Mouse (Mus musculus) CH12.LX (cell line): Measurements from ENCODE around the gene Baiap2l2. TPM values are rescaled to one million over a fixed set of nuclear protein-coding genes. Genes with fewer than 3 reads are reported as not detected.

Source experiments
- DNase-seq: peaks from one replicate; pipeline ENCODE4 v3.0.0-alpha.2; 2013; ENCODE audit errors: extremely low read depth
- H3K27ac ChIP-seq: 2 replicates; pipeline ENCODE4 v1.5.1; 2012; ENCODE audit warnings: low read depth, mild to moderate bottlenecking, control low read depth, moderate library complexity; ENCODE audit not compliant: insufficient read depth
- H3K27me3 ChIP-seq: replicated peaks from 2 replicates; pipeline ENCODE3; 2012; ENCODE audit warnings: inconsistent platforms
- H3K36me3 ChIP-seq, 2 experiments: replicated peaks in 1 of 2; 2 replicates each; pipeline versions ENCODE3 to v1.6.1; 2012; ENCODE audit warnings: inconsistent platforms in 1 of 2, low read length in 1 of 2, mild to moderate bottlenecking in 1 of 2, mixed read lengths in 1 of 2, moderate library complexity in 1 of 2; ENCODE audit not compliant: control insufficient read depth in 1 of 2, insufficient read depth in 1 of 2
- H3K4me1 ChIP-seq, 2 experiments: 2 replicates each; pipeline ENCODE4 v1.6.1; 2012; ENCODE audit warnings: inconsistent platforms in 1 of 2, moderate library complexity in 1 of 2; ENCODE audit not compliant: insufficient read depth in 2 of 2, control insufficient read depth in 1 of 2
- H3K4me2 ChIP-seq: 2 replicates; pipeline ENCODE4 v1.6.1; 2012; ENCODE audit warnings: low read depth, mild to moderate bottlenecking, control low read depth; ENCODE audit not compliant: poor library complexity, insufficient read depth, severe bottlenecking
- H3K4me3 ChIP-seq, 3 experiments: fragments of 150-350 bp in 1 of 3; sonication (generic) in 1 of 3; replicated peaks in 1 of 3; 2 replicates each; pipeline versions ENCODE3 to v1.5.1; 2011 to 2012; ENCODE audit warnings: low read depth in 2 of 3, low read length in 2 of 3, mild to moderate bottlenecking in 2 of 3, moderate library complexity in 2 of 3, control low read depth in 1 of 3, improper control_type of control experiment in 1 of 3, inconsistent platforms in 1 of 3, mixed read lengths in 1 of 3; ENCODE audit not compliant: poor library complexity in 1 of 3
- H3K79me2 ChIP-seq: replicated peaks from 2 replicates; pipeline ENCODE4 v1.6.1; 2012; ENCODE audit warnings: mild to moderate bottlenecking, moderate library complexity; ENCODE audit not compliant: control insufficient read depth, poor library complexity, insufficient read depth, severe bottlenecking; ENCODE audit errors: extremely low read depth
- H3K9ac ChIP-seq: 2 replicates; pipeline ENCODE4 v1.6.1; 2012; ENCODE audit warnings: low read depth, mild to moderate bottlenecking, control low read depth, moderate library complexity; ENCODE audit not compliant: insufficient read depth
- H3K9me3 ChIP-seq: replicated peaks from 2 replicates; pipeline ENCODE3; 2012; ENCODE audit warnings: low read length, inconsistent platforms, mixed read lengths
- CTCF ChIP-seq, 2 experiments: IDR thresholded peaks in 1 of 2; conservative IDR thresholded peaks in 1 of 2; 2 replicates each; pipeline ENCODE4 v1.5.1; 2011 to 2012; ENCODE audit warnings: low read depth in 2 of 2, low read length in 2 of 2, improper control_type of control experiment in 1 of 2, inconsistent platforms in 1 of 2, mild to moderate bottlenecking in 1 of 2, moderate library complexity in 1 of 2
- IRF4 ChIP-seq: IDR thresholded peaks from 2 replicates; pipeline ENCODE4 v1.6.1; 2014; ENCODE audit warnings: low read depth, mild to moderate bottlenecking, inconsistent platforms, low read length, improper control_type of control experiment
- JUND ChIP-seq: conservative IDR thresholded peaks from 2 replicates; pipeline ENCODE4 v1.6.1; 2011; ENCODE audit warnings: low read depth, low read length, improper control_type of control experiment
- MAZ ChIP-seq: IDR thresholded peaks from 2 replicates; pipeline ENCODE4 v1.6.1; 2012; ENCODE audit warnings: low read depth, mild to moderate bottlenecking, inconsistent platforms, low read length, improper control_type of control experiment, moderate library complexity
- MXI1 ChIP-seq: IDR thresholded peaks from 2 replicates; pipeline ENCODE4 v1.6.1; 2011; ENCODE audit warnings: mild to moderate bottlenecking, low read depth, low read length, improper control_type of control experiment
- MYC ChIP-seq: IDR thresholded peaks from 2 replicates; pipeline ENCODE4 v1.6.1; 2011; ENCODE audit warnings: low read depth, mild to moderate bottlenecking, improper control_type of control experiment, low read length
- NRF1 ChIP-seq: IDR thresholded peaks from 2 replicates; pipeline ENCODE4 v1.6.1; 2014; ENCODE audit warnings: low read depth, mild to moderate bottlenecking, inconsistent platforms, low read length, improper control_type of control experiment, moderate library complexity
- POLR2A ChIP-seq: IDR thresholded peaks from 2 replicates; pipeline ENCODE4 v1.6.1; 2011; ENCODE audit warnings: low read depth, mild to moderate bottlenecking, improper control_type of control experiment, low read length
- RCOR1 ChIP-seq: conservative IDR thresholded peaks from 2 replicates; pipeline ENCODE4 v1.6.1; 2012; ENCODE audit warnings: low read depth, mild to moderate bottlenecking, inconsistent platforms, low read length, improper control_type of control experiment
- SMC3 ChIP-seq: IDR thresholded peaks from 2 replicates; pipeline ENCODE4 v1.6.1; 2011; ENCODE audit warnings: low read depth, low read length, improper control_type of control experiment
- TBP ChIP-seq: conservative IDR thresholded peaks from 2 replicates; pipeline ENCODE4 v1.6.1; 2011; ENCODE audit warnings: low read depth, low read length, improper control_type of control experiment
- UBTF ChIP-seq: IDR thresholded peaks from 2 replicates; pipeline ENCODE4 v1.6.1; 2012; ENCODE audit warnings: low read depth, mild to moderate bottlenecking, inconsistent platforms, low read length, improper control_type of control experiment, moderate library complexity
- ZMIZ1 ChIP-seq: IDR thresholded peaks from 2 replicates; pipeline ENCODE4 v1.6.1; 2012; ENCODE audit warnings: low read depth, mild to moderate bottlenecking, inconsistent platforms, low read length, improper control_type of control experiment
- dilution Hi-C: fragments of 300-500 bp; cut with MboI; formaldehyde crosslinking; loops from 2 replicates; pipeline ENCODE4 v1.14.3; 2020; ENCODE audit warnings: low sequenced_read_pairs; ENCODE audit not compliant: extremely low pct_unique_long_range_greater_than_20kb, extremely low pct_ligation_motif_present
- in situ Hi-C: fragments of 300-500 bp; cut with MboI; formaldehyde crosslinking; loops from 3 replicates; pipeline ENCODE4 v1.14.3; 2019; ENCODE audit warnings: low sequenced_read_pairs, low pct_ligation_motif_present, low pct_unique_long_range_greater_than_20kb, mixed read lengths
- polyA plus RNA-seq: library from polyadenylated mRNA; unstranded; fragments of >175 nt; gene quantifications from 2 replicates; pipeline ENCODE4 v1.2.1, GENCODE M21; 2012; ENCODE audit warnings: low read depth; ENCODE audit not compliant: insufficient read length
- total RNA-seq, 2 experiments: library from RNA; depleted of rRNA; stranded (reverse); fragments of 300-350 nt in 1 of 2; fragments of >200 nt in 1 of 2; gene quantifications; 2 replicates each; pipeline ENCODE4 v1.2.3; 2012 to 2014

Baiap2l2 gene
- total and polyA plus RNA-seq, 3 experiments: 0.84 to 1.5 TPM; not detected in 1

GRCm38 (mm10) chr15:79322281-79322990 lies 37.1 kb upstream of the Baiap2l2 start (continued):
- TF ChIP-seq RCOR1 (no peak; the same call in 1 of the 2 replicates), NRF1 (0 out of 2 replicates have a peak, but pooled peaks have one; percentile 13), MYC (peak; percentile 85; the same call in 1 of the 2 replicates), TBP (peak; percentile 76), CTCF (conservative IDR thresholded peaks at IDR 0.05 in 1 of 2, IDR thresholded peaks at IDR 0.05 in 1 of 2; ENCODE audit: low read depth in 2 of 2, low read length in 2 of 2) (no peak), JUND (0 out of 2 replicates have a peak, but pooled peaks have one; percentile 31), SMC3 (peak; percentile 21)
- TF ChIP-seq, all 38 proteins: peak for 22

DNA sequence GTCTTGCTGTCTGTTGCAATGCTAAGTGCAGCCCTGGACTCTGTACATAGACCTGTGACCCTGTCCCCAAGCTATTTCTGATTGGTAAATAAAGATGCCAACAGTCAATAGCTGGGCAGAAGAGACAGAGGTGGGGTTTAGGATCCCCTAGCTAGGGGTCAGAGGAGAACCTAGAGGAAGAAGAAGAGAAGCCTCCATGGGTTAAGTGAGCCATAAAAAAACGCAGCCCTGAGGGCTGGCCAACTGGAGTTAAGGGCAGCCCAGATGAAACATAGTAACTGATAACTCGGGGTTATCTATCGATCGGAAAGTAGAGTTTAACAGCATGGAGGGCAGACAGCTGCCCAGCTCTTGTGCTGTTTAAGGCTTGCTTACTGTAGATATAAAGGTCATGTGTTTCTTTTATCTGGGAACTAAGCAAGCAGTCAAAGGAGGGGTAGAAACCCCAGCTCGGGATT lies 36.4 kb upstream of the Baiap2l2 start:
- peak overlapping the region; percentile 97 for H3K27ac ChIP-seq

GRCm38 (mm10) chr15:79313848-79314369 lies 28.6 kb upstream of the Baiap2l2 start:
- Histone ChIP-seq H3K36me3 (peaks cover 56 to 80% of the 10 kb centered on the region in 2 experiments), H3K4me3 (no peak overlapping the region), H3K27ac (no peak overlapping the region)
- in situ Hi-C loops: no loop called here
- TF ChIP-seq NRF1 (no peak), UBTF (no peak), ZMIZ1 (no peak), MAZ (no peak), IRF4 (no peak), SMC3 (no peak)
- TF ChIP-seq, all 38 proteins: peak for 0
- H3K79me2 ChIP-seq: no peaks in the 10 kb centered on the region; the same call in 1 of the 2 replicates
- no peak overlapping the region for H3K4me2 ChIP-seq
- dilution Hi-C loops: no loop called here
- H3K9ac ChIP-seq: no peak overlapping the region
- H3K4me1 ChIP-seq: no peaks in the 10 kb centered on the region; a peak in 1 of 4 replicates
- no peak for DNase-seq
- H3K9me3 ChIP-seq: no peaks in the 10 kb centered on the region
- H3K27me3 ChIP-seq: no peaks in the 10 kb centered on the region

More for the DNA sequence above, 36.4 kb upstream of the Baiap2l2 start:
- dilution Hi-C loops (no loop called here), in situ Hi-C loops (loop anchor here (5.0 kb wide), 1 partner anchor 34 kb away; the partner anchor contains the start of gene Baiap2l2)
- TF ChIP-seq POLR2A: no peak
- no peak for TF ChIP-seq MXI1
- Histone ChIP-seq H3K4me3 (no peak overlapping the region), H3K36me3 (peaks cover 25 to 36% of the 10 kb centered on the region in 2 experiments), H3K79me2 (peaks cover 23% of the 10 kb centered on the region), H3K9ac (peak overlapping the region; percentile 18), H3K27me3 (no peaks in the 10 kb centered on the region), H3K4me2 (peak overlapping the region; percentile 77), H3K9me3 (no peaks in the 10 kb centered on the region), H3K4me1 (peaks cover 25 to 69% of the 10 kb centered on the region in 2 experiments)
- no peak for DNase-seq
